Mouse (Mus musculus): ENCODE data around the gene Spry1.

Gene Spry1

DNA sequence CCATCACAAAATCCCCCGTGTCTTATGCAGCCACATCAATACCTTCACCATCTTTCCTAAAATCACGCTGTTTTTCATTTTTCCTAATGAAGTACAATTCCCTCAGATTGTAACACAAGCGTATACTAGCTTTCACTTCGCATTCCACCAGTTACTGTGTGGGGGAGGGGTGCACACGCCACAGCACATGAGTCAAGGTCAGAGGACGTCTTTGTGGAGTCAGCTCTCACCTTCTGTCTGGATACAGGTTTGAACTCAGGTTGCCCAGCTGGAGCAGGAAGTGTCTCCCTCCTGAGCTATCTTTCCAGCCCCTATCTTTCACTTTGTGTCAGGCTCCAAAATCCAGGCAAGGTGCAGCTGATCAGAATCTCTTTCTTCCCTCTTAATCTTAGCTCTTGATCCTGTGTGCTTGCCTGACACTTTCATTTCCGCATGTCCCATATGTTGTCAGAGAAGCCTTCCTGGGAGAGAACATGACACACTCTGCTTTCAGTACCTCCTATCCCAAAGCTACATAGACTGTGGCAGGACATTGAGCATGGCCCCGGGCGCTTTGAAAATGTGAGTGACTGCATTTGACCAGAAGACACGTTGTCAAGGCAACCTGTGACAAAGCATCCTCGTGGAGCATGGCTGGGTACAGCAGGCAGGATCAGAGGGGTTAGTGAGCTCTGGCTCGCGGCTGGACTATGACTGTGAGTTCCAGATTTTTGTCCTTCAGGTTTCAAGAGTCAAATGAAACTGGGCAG is 33.9 kb downstream of the Spry1 start:
- DNase-seq = no peak

DNA sequence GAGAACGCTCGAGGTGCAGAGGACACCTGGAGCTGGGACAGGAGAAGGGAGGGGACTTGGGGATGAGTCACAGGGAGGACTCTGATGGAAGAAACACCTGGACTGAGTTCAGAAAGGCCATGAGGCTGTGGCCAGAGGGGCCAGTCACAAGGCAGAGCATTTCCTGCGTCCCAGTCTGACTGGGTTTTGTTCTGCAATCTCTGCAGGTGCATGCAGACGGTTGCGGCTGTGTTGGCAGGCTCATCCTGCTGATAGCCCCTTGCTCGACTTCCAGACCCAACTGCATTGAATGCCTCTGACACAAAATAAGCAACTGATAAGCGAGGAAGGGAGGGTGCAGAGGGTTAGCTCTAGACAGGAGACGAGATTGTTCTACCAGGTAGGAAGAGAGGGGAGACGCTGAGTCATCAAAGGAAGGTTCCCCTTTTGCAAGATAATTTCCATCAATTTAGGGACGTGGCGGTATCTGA is 35.3 kb downstream of the Spry1 start:
- no peak for DNase-seq

DNA sequence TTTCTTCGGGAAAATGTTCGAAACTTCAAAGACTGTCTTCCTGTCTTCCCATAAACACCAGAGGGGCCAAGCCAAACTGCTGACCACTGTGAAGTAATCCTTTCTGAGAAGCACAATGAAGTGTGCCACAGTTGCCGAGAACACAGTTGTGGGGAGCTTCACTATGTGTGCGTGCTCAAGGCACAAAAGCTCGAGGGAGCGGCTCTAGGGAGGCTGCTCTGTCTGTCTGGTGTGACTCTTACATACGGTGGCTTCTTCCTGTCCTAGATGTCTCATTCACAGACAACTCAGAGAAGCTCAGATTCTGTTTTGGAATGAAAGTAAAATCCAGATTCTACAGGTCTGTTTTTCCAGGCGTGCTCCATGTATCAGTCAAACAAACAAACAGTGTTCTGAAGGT is 36.5 kb downstream of the Spry1 start:
- no peak for DNase-seq

DNA sequence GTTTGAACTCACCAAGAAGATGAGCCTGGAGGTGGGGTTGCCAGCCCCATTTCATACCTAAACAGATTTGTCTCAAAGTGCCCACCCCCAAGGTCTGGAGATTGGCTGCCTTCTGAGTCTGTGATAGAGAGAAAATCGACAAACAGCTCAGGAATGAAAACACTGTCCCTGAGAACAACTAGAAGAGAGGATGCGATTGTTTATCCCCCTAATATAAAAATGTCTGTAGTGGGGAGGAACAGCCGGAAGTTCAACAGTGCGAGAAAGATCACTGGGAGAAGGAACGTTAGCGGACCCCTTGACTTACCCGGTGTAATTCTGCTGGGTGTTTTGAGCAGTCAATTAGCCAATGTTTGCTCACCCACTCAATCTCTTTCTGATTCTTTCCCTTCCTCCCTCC is 46.5 kb downstream of the Spry1 start:
- peak in 1 of 2 experiments; percentile 38 for DNase-seq

DNA sequence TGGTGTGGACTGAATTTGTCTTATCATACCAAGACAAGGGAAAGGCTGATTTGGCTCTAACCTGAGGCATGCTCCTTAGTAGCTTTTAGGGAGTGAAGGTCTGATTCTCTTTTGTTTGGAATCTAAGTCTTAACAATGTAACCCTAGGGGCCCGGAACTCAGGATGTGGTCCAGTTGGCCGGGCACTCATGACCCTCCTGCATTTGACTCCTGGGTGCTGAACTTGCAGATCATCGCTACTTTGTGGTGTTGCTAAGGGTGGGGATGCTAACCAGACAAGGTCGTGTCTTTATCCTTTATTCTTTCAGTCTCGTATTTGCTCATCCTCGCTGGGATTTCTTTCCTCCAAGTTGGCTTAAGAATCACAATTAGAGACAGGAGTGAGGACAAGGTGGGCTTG is 47.0 kb downstream of the Spry1 start:
- DNase-seq = no peak

DNA sequence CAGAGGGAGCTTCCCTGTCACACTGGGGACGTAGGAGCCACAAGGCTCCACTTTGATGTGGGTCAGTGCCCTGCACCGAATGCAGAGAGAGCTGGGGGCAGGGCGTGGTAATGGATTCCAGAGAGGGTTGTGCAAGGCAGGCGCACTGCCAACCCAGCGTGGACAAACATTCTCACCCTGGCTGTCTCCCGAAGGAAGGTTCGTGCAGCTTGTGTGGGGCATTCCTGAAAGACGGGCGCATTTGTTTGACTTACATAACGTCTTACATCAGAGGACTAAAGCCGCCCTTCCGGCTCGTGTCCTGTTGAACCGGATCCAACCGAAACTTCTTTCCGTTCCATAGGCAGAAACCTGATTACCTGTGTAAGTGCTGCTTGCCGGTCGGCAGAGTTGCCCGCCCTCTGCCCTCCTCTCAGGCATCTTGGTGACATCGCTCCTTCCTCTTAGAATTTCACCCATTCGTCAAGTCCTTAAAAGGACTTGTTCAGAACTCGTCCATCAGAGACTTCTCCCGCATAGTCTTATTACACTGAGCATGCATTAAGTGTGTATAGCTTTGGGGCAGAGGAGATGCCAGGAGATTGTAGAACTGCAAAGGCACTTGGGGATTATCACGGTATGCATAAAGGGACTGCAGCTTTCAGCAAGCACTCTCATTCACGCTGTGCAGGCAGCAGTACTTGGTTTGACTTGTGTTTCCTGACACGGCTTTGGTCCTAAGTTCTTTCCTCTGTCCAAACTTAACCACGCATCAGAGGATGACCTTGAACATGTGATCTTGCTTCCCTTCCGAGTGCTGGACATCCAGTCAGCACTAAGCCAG is 47.6 kb downstream of the Spry1 start:
- peak; percentile 74 to 76 for DNase-seq

DNA sequence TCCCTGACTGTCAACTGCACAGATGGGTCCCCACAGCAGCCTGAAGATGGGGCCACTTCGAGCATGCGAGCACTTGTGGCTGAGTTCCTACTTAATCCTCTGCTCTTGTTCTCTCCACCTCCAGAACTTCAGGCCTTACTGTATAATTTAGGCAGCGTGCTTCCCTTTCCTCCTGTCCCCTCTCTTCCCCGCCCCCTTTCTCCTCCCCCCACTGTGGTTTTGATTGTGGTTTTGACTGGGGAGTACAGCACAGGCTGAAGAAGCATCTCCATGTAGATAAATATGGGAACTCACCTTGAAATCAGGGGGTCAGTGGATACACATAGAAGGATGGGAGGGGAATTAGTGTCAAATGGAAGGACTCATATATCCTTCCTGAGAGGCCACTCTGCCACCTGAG is 53.2 kb downstream of the Spry1 start:
- DNase-seq = no peak

DNA sequence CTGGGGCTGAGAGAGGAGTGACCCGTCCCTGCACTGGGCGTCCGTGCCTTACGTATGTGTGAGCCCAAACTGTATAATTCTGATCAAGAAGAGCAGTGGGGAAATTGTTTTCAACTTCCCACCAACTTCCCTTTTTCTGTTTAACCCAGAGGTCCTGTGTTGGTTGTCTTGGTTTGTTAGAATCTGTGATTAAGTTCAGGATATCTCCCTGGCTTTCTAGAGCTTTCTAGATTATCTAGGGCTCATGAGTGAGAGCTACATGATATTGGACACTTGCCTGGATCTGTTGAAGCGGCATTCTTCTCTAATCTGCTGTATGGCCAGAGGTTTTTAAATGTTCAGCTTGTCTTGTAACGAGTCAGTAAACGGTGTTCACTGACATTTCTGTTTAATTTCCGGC is 53.8 kb downstream of the Spry1 start:
- DNase-seq = no peak

All from kidney, postnatal 36 days (tissue).